Mouse (Mus musculus) lung, embryonic 14.5 days (tissue): ENCODE data around the gene Hist1h4i. TPM values are rescaled to one million over a fixed set of nuclear protein-coding genes. Genes with fewer than 3 reads are reported as not detected.

Experiments
- ATAC-seq: fragments of 200-750 bp; cut with Nextera tagmentation; 2 replicates; pipeline ENCODE4 v1.8.0; 2017; ENCODE audit warnings: mild to moderate bottlenecking, moderate TSS enrichment, moderate library complexity; ENCODE audit not compliant: insufficient read depth
- DNase-seq: peaks from one replicate; pipeline ENCODE4 v3.0.0-alpha.2; 2015
- H3K27ac ChIP-seq: fragments of 300-500 bp; sonication (generic); 2 replicates; pipeline ENCODE4 v1.5.1; 2014; ENCODE audit warnings: low read depth, mild to moderate bottlenecking, moderate library complexity
- H3K27me3 ChIP-seq: fragments of 300-500 bp; sonication (generic); 2 replicates; pipeline ENCODE4 v1.6.1; 2014; ENCODE audit warnings: low read length, control low read depth; ENCODE audit not compliant: insufficient read depth
- H3K36me3 ChIP-seq: fragments of 300-500 bp; sonication (generic); 2 replicates; pipeline ENCODE4 v1.6.1; 2014; ENCODE audit warnings: control low read depth; ENCODE audit not compliant: insufficient read depth
- H3K4me1 ChIP-seq: fragments of 300-500 bp; sonication (generic); 2 replicates; pipeline ENCODE4 v1.6.1; 2014; ENCODE audit warnings: antibody characterized with exemption, control low read depth; ENCODE audit not compliant: insufficient read depth
- H3K4me2 ChIP-seq: fragments of 300-500 bp; sonication (generic); 2 replicates; pipeline ENCODE4 v1.6.1; 2014; ENCODE audit warnings: mild to moderate bottlenecking
- H3K4me3 ChIP-seq: fragments of 300-500 bp; sonication (generic); 2 replicates; pipeline ENCODE4 v1.5.1; 2014; ENCODE audit warnings: low read depth, low read length
- H3K9ac ChIP-seq: fragments of 300-500 bp; sonication (generic); 2 replicates; pipeline ENCODE4 v1.6.1; 2014
- H3K9me3 ChIP-seq: fragments of 300-500 bp; sonication (generic); 2 replicates; pipeline ENCODE4 v1.6.1; 2016; ENCODE audit warnings: low read depth, low read length, control low read depth
- CTCF ChIP-seq: IDR thresholded peaks from 2 replicates; pipeline ENCODE4 v1.5.1; 2016; ENCODE audit warnings: antibody characterized with exemption, low read depth
- WGBS: fragments of 180-500 bp; shearing (Covaris S2); extraction: QIAGEN DNeasy Blood & Tissue Kit; methylation state at CpG from one replicate; pipeline ENCODE4 v1.1.7; 2014; 5-methylcytosine and 5-hydroxymethylcytosine counted together
- polyA plus RNA-seq: library from polyadenylated mRNA; unstranded; fragments of >200 nt; fragmentation: Nextera tagmentation; extraction: Ambion mirVana; gene quantifications from 2 replicates; pipeline ENCODE4 v1.2.1, GENCODE M21; 2014

Gene Hist1h4i
- polyA plus RNA-seq, 1 experiment from 2014 or later = 26.4 TPM

GRCm38 (mm10) chr13:22006334-22007120 is 34.6 kb downstream of the Hist1h4i start:
- WGBS = under 1% methylated on average over 38 of the region's 38 CpGs
- H3K4me2 ChIP-seq = peak overlapping the region; percentile 95
- no peaks in the 10 kb centered on the region for H3K4me1 ChIP-seq
- H3K4me3 ChIP-seq = peak overlapping the region; percentile 56
- DNase-seq (peak; percentile 84), ATAC-seq (peak; percentile 94)
- peak; percentile 32; the same call in 1 of the 2 replicates for TF ChIP-seq CTCF
- H3K27me3 ChIP-seq = peaks cover 76% of the 10 kb centered on the region
- H3K36me3 ChIP-seq = no peaks in the 10 kb centered on the region
- H3K27ac ChIP-seq = no peak overlapping the region
- H3K9ac ChIP-seq = peak overlapping the region; percentile 54
- H3K9me3 ChIP-seq = no peaks in the 10 kb centered on the region

GRCm38 (mm10) chr13:22005605-22006333 is 35.4 kb downstream of the Hist1h4i start:
- H3K9me3 ChIP-seq = no peaks in the 10 kb centered on the region
- under 1% methylated on average over 45 of the region's 45 CpGs for WGBS
- no peaks in the 10 kb centered on the region for H3K4me1 ChIP-seq
- peak overlapping the region; percentile 95 for H3K4me2 ChIP-seq
- H3K27me3 ChIP-seq = peaks cover 79% of the 10 kb centered on the region
- DNase-seq (peak; percentile 78), ATAC-seq (peak; percentile 92)
- TF ChIP-seq CTCF = no peak
- peak overlapping the region; percentile 54 for H3K9ac ChIP-seq
- peak overlapping the region; percentile 56 for H3K4me3 ChIP-seq
- no peaks in the 10 kb centered on the region for H3K36me3 ChIP-seq
- H3K27ac ChIP-seq = no peak overlapping the region

- 23% methylated on average over 5 of the region's 5 CpGs for WGBS
- ATAC-seq = no peak
These were observed 39.3 kb downstream of the Hist1h4i start for GRCm38 (mm10) chr13:22001823-22002222.

GRCm38 (mm10) chr13:22001346-22001745 is 39.8 kb downstream of the Hist1h4i start:
- no peak overlapping the region for H3K4me3 ChIP-seq
- no peaks in the 10 kb centered on the region; the same call in 1 of the 2 replicates for H3K4me1 ChIP-seq
- no peaks in the 10 kb centered on the region for H3K36me3 ChIP-seq
- H3K9ac ChIP-seq = no peak overlapping the region
- TF ChIP-seq CTCF = no peak
- DNase-seq (no peak), ATAC-seq (no peak)
- WGBS = 52% methylated on average over 2 of the region's 2 CpGs
- no peak overlapping the region for H3K27ac ChIP-seq
- no peaks in the 10 kb centered on the region for H3K9me3 ChIP-seq
- peaks cover 80% of the 10 kb centered on the region for H3K27me3 ChIP-seq
- 0 out of 2 replicates have a peak overlapping the region, but pooled peaks have one; percentile 21 for H3K4me2 ChIP-seq

More at GRCm38 (mm10) chr13:22001823-22002222, 39.3 kb downstream of the Hist1h4i start:
- Histone ChIP-seq H3K4me1 (no peaks in the 10 kb centered on the region; the same call in 1 of the 2 replicates), H3K4me3 (no peak overlapping the region), H3K36me3 (no peaks in the 10 kb centered on the region), H3K9me3 (no peaks in the 10 kb centered on the region), H3K9ac (no peak overlapping the region), H3K27ac (no peak overlapping the region), H3K4me2 (0 out of 2 replicates have a peak overlapping the region, but pooled peaks have one; percentile 21), H3K27me3 (peaks cover 79% of the 10 kb centered on the region)
- peak; percentile 65 for DNase-seq
- no peak for TF ChIP-seq CTCF

- DNase-seq = no peak
- TF ChIP-seq CTCF = no peak
- no peak for ATAC-seq
- no peaks in the 10 kb centered on the region for H3K9me3 ChIP-seq
- H3K27ac ChIP-seq = no peak overlapping the region
- peaks cover 73% of the 10 kb centered on the region for H3K27me3 ChIP-seq
- H3K36me3 ChIP-seq = no peaks in the 10 kb centered on the region
- no peak overlapping the region for H3K4me2 ChIP-seq
- no peak overlapping the region for H3K9ac ChIP-seq
- 36% methylated on average over 4 of the region's 4 CpGs for WGBS
- H3K4me1 ChIP-seq = no peaks in the 10 kb centered on the region; the same call in 1 of the 2 replicates
- H3K4me3 ChIP-seq = no peak overlapping the region
These were observed 42.0 kb downstream of the Hist1h4i start for GRCm38 (mm10) chr13:21999147-21999546.

GRCm38 (mm10) chr13:21998412-21998811 is 42.8 kb downstream of the Hist1h4i start:
- Histone ChIP-seq H3K27me3 (peaks cover 69% of the 10 kb centered on the region), H3K4me1 (no peaks in the 10 kb centered on the region; the same call in 1 of the 2 replicates), H3K27ac (no peak overlapping the region), H3K36me3 (no peaks in the 10 kb centered on the region), H3K9ac (no peak overlapping the region), H3K4me3 (no peak overlapping the region), H3K4me2 (no peak overlapping the region), H3K9me3 (no peaks in the 10 kb centered on the region)
- DNase-seq (no peak), ATAC-seq (no peak)
- TF ChIP-seq CTCF = no peak
- WGBS = 26% methylated on average over 3 of the region's 3 CpGs

- Histone ChIP-seq H3K27ac (no peak overlapping the region), H3K4me2 (peak overlapping the region; percentile 79), H3K27me3 (peaks cover 63% of the 10 kb centered on the region), H3K9ac (no peak overlapping the region), H3K9me3 (no peaks in the 10 kb centered on the region), H3K4me3 (peak overlapping the region; percentile 45; the same call in 1 of the 2 replicates), H3K4me1 (no peaks in the 10 kb centered on the region; the same call in 1 of the 2 replicates), H3K36me3 (no peaks in the 10 kb centered on the region)
- ATAC-seq (no peak), DNase-seq (no peak)
- 6% methylated on average over 4 of the region's 4 CpGs for WGBS
- no peak for TF ChIP-seq CTCF
These were observed 43.3 kb downstream of the Hist1h4i start for GRCm38 (mm10) chr13:21997821-21998220.
